Mouse (Mus musculus): ENCODE results near the gene Pold4.

Pold4 gene

DNA sequence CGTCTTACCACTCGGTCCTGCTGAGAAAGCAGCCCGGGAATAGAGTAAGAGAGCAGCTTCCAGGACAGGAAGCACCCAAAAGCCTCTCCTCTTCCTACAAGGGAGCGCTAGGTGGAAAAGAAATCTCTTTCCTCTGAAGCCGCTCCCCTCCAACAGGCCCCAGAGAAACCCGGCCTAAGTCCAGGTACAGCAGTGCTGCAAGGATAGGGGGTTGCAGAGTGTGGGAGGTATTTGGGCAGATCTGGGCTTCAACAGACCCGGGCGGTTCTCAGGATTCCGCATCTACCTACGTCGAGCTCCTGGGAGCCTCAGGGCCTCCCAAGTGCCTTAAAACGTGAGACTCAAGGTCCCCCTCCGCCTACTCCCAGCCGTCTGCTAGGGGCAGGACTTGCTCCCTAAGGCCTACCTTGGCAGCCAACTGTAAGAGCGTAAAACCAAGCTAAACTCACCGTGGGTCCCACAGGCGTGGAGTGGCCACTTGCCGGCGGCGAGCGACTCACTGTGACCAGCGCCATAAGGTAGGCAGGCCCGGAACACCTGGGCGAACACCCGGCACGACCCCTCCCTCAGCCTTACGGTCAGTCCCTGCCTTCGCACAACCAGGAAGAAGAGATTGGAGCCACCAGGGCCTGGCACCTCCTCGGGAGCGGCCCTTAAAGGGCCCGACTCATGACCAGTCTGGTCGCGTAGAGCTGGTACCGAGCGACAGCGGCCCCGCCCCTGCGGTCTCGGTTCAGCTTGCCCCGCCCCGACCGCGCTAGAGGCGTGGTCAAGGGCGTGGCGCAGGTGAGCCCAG, 37.1 kb downstream of the Pold4 start, which contains the start of gene Ssh3:
Gene Ssh3, minus strand, starts transcription at position 615 of the 796 bp plus-strand sequence.
- peak; percentile 81 for DNase-seq (ENCODE audit: low read depth, low spot score)

DNA sequence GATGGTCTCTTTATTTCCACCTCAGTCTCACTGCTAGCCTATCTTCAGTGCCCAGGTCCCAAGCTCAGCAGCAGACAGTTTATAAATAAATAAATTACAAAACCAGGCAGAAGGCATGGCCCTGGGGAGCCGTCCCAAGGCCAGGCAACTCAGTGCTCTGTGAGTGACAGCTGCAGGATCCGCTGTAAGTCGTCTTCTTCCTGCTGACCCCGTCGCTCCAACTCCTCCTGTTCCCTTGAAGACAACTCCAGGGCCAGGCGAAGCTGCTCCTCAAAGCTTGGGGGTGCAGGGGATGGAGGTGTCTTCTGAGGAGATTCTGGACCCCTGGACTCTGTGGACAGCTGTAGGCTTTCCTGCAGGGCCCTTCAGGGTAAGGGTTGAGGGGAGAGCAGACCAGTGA, 38.5 kb downstream of the Pold4 start:
- DNase-seq (ENCODE audit: low read depth, low spot score): no peak

DNA sequence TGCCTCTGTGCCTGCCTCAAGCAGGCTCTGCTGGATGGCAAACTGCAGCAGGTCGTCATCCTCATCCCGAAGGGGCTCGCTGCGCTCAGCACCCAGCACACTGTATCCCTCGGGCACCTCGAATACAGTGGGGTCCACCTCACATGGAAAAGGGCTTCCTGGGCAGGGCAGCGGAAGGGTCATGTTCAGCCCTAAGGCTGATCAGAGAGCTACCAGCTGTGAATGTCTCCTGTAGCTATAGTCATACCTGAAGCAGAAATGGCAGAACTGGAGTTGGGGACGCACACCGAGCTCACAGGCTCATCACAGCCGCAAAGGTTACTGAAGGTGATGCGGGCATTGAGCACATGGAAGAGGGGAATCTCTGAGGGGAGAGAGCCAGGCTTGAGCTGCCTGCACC, 39.3 kb downstream of the Pold4 start:
- DNase-seq (ENCODE audit: low read depth, low spot score): no peak

DNA sequence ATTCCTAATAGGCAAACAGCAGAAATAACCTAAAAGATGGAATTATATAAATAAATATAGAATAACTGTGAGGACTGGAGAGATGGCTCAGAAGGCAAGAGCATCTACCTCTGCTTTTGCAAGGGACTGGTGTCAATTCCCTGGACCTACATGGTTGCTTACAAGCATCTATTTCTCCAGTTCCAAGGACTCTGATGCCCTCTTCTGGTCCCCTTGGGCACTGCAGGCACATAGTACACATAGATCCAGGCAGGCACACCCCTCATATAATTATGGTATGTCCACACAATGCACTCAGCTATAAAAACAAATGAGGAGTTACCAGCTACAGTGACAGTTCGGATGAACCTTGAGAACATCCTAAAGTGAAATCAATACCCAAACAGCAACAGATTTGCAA, 47.8 kb downstream of the Pold4 start:
- peak; percentile 56 for DNase-seq (ENCODE audit: low read depth, low spot score)

DNA sequence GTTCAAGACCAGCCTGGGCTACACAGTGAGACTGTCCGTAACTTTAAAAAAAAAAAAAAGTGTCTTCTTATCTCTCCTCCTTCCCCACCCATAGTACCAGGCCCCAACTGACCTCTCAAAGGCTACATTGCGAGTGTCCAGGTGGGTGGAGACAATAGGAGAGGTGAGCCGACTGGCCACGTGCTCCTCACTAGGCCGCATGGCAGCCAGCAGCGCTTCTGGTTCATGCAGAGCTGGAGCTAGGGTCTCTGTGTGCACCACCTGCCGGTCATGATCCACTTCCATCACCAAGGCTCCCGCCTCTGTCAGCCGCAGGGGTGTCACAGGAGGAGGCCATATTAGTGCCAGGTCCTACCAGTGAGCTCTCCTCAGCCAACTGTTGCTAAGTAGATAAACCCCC, 48.7 kb downstream of the Pold4 start:
- no peak for DNase-seq (ENCODE audit: low read depth, low spot score)

DNA sequence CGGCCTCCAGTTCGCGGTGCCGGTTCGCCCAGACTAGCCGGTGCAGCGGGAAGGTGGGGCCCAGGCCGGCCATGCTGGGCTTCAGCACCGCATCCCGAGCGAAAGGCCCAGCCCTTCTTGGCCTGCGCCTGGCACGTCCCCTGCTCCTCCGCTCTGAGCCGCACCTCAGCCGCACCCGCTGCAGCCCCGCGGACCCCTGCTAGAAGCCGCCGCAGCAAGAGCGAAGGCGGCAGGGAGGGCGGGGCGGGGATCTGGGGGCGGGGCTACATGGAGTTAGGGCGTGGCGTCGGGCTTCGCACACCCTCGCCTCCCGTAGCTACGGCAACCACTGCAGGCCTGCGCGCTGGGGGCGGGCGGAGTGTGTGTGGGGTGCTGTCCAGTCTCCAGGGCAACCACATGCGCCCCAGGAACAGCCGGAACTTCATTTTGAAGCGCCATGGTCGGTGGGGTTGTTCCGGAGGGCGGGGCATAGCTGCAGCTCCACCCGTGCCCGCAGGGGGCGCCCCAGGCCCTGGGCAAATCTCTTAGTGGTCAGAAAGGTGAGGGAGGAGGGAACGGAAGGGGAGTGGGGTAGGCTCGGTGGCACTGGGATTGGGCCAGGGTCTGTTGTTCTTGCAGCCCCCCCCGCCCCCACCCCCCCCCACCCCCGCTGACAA, 51.3 kb downstream of the Pold4 start, which contains the start of gene Ankrd13d:
Gene Ankrd13d, minus strand, starts transcription at position 240 of the 656 bp plus-strand sequence.
- peak; percentile 93 for DNase-seq (ENCODE audit: low read depth, low spot score)
